Mouse (Mus musculus): Measurements from ENCODE around the gene Krt23. TPM values are rescaled to one million over a fixed set of nuclear protein-coding genes. Genes with fewer than 3 reads are reported as not detected.

The Krt23 gene
- polyA plus RNA-seq, 1 experiment from 2014 or later, result 0.57 TPM

- WGBS, result 73% methylated on average over 3 of the region's 3 CpGs
- Histone ChIP-seq H3K9ac (no peak overlapping the region), H3K4me1 (no peaks in the 10 kb centered on the region), H3K36me3 (no peaks in the 10 kb centered on the region), H3K27me3 (replicated peaks) (no peaks in the 10 kb centered on the region), H3K27ac (replicated peaks) (no peak overlapping the region), H3K9me3 (no peaks in the 10 kb centered on the region), H3K4me2 (no peak overlapping the region), H3K4me3 (no peak overlapping the region)
- no peak for ATAC-seq (ENCODE audit: extremely low read depth, insufficient number of reproducible peaks, low FRiP score, low TSS enrichment)
These were observed 18.0 kb downstream of the Krt23 start for GRCm38 (mm10) chr11:99474981-99475380.

GRCm38 (mm10) chr11:99473433-99473832, 19.5 kb downstream of the Krt23 start:
- H3K4me1 ChIP-seq, result no peaks in the 10 kb centered on the region
- H3K27me3 ChIP-seq (replicated peaks), result no peaks in the 10 kb centered on the region
- H3K4me3 ChIP-seq, result no peak overlapping the region
- 74% methylated on average over 6 of the region's 6 CpGs for WGBS
- no peaks in the 10 kb centered on the region for H3K36me3 ChIP-seq
- ATAC-seq (ENCODE audit: extremely low read depth, insufficient number of reproducible peaks, low FRiP score, low TSS enrichment), result no peak
- H3K27ac ChIP-seq (replicated peaks), result no peak overlapping the region
- no peaks in the 10 kb centered on the region for H3K9me3 ChIP-seq
- H3K9ac ChIP-seq, result no peak overlapping the region
- H3K4me2 ChIP-seq, result no peak overlapping the region

GRCm38 (mm10) chr11:99472405-99472804, 20.5 kb downstream of the Krt23 start:
- Histone ChIP-seq H3K27ac (replicated peaks) (no peak overlapping the region), H3K27me3 (replicated peaks) (no peaks in the 10 kb centered on the region), H3K9me3 (no peaks in the 10 kb centered on the region), H3K4me2 (no peak overlapping the region), H3K4me3 (no peak overlapping the region), H3K36me3 (no peaks in the 10 kb centered on the region), H3K4me1 (no peaks in the 10 kb centered on the region), H3K9ac (no peak overlapping the region)
- WGBS, result 37% methylated on average over 4 of the region's 4 CpGs
- ATAC-seq (ENCODE audit: extremely low read depth, insufficient number of reproducible peaks, low FRiP score, low TSS enrichment), result no peak

- Histone ChIP-seq H3K9me3 (no peaks in the 10 kb centered on the region), H3K4me2 (no peak overlapping the region), H3K9ac (no peak overlapping the region), H3K27ac (replicated peaks) (no peak overlapping the region), H3K4me3 (no peak overlapping the region), H3K4me1 (no peaks in the 10 kb centered on the region), H3K36me3 (no peaks in the 10 kb centered on the region), H3K27me3 (replicated peaks) (no peaks in the 10 kb centered on the region)
- WGBS, result 87% methylated on average over 6 of the region's 6 CpGs
- no peak for ATAC-seq (ENCODE audit: extremely low read depth, insufficient number of reproducible peaks, low FRiP score, low TSS enrichment)
These were observed 21.0 kb downstream of the Krt23 start for GRCm38 (mm10) chr11:99471946-99472345.

GRCm38 (mm10) chr11:99469228-99469627, 23.7 kb downstream of the Krt23 start:
- H3K9me3 ChIP-seq, result no peaks in the 10 kb centered on the region
- H3K27ac ChIP-seq (replicated peaks), result no peak overlapping the region
- H3K4me2 ChIP-seq, result no peak overlapping the region
- H3K4me3 ChIP-seq, result no peak overlapping the region
- no peaks in the 10 kb centered on the region for H3K36me3 ChIP-seq
- no peaks in the 10 kb centered on the region; the same call in 1 of the 2 replicates for H3K4me1 ChIP-seq
- no peak for ATAC-seq (ENCODE audit: extremely low read depth, insufficient number of reproducible peaks, low FRiP score, low TSS enrichment)
- H3K27me3 ChIP-seq (replicated peaks), result no peaks in the 10 kb centered on the region
- 56% methylated on average over 4 of the region's 4 CpGs for WGBS
- no peak overlapping the region for H3K9ac ChIP-seq

- Histone ChIP-seq H3K27ac (replicated peaks) (no peak overlapping the region), H3K4me3 (no peak overlapping the region)
- WGBS, result 74% methylated on average over 11 of the region's 11 CpGs
These were observed 24.4 kb downstream of the Krt23 start for GRCm38 (mm10) chr11:99468566-99468965.

GRCm38 (mm10) chr11:99466316-99466715, 26.6 kb downstream of the Krt23 start:
- peaks cover 17% of the 10 kb centered on the region; the same call in 1 of the 2 replicates for H3K27me3 ChIP-seq (replicated peaks)
- H3K27ac ChIP-seq (replicated peaks), result no peak overlapping the region
- no peak for ATAC-seq (ENCODE audit: extremely low read depth, insufficient number of reproducible peaks, low FRiP score, low TSS enrichment)
- H3K4me3 ChIP-seq, result no peak overlapping the region
- 21% methylated on average over 7 of the region's 7 CpGs for WGBS
- H3K4me2 ChIP-seq, result no peak overlapping the region
- H3K36me3 ChIP-seq, result no peaks in the 10 kb centered on the region
- H3K9ac ChIP-seq, result no peak overlapping the region
- H3K4me1 ChIP-seq, result no peaks in the 10 kb centered on the region; the same call in 1 of the 2 replicates
- H3K9me3 ChIP-seq, result no peaks in the 10 kb centered on the region

More at GRCm38 (mm10) chr11:99468566-99468965, 24.4 kb downstream of the Krt23 start:
- Histone ChIP-seq H3K9ac (no peak overlapping the region), H3K36me3 (no peaks in the 10 kb centered on the region), H3K27me3 (replicated peaks) (peaks cover 4% of the 10 kb centered on the region; the same call in 1 of the 2 replicates), H3K4me1 (no peaks in the 10 kb centered on the region; the same call in 1 of the 2 replicates), H3K4me2 (no peak overlapping the region), H3K9me3 (no peaks in the 10 kb centered on the region)
- ATAC-seq (ENCODE audit: extremely low read depth, insufficient number of reproducible peaks, low FRiP score, low TSS enrichment), result no peak

GRCm38 (mm10) chr11:99464836-99465235, 28.1 kb downstream of the Krt23 start:
- 6% methylated on average over 5 of the region's 5 CpGs for WGBS
- H3K27ac ChIP-seq (replicated peaks), result no peak overlapping the region
- H3K4me3 ChIP-seq, result no peak overlapping the region
- H3K36me3 ChIP-seq, result no peaks in the 10 kb centered on the region
- no peak overlapping the region for H3K9ac ChIP-seq
- no peak overlapping the region for H3K4me2 ChIP-seq
- H3K27me3 ChIP-seq (replicated peaks), result peaks cover 17% of the 10 kb centered on the region; the same call in 1 of the 2 replicates
- no peaks in the 10 kb centered on the region; the same call in 1 of the 2 replicates for H3K4me1 ChIP-seq
- ATAC-seq (ENCODE audit: extremely low read depth, insufficient number of reproducible peaks, low FRiP score, low TSS enrichment), result no peak
- H3K9me3 ChIP-seq, result no peaks in the 10 kb centered on the region

- Histone ChIP-seq H3K9ac (no peak overlapping the region), H3K4me1 (no peaks in the 10 kb centered on the region; the same call in 1 of the 2 replicates), H3K27me3 (replicated peaks) (peaks cover 23% of the 10 kb centered on the region), H3K36me3 (no peaks in the 10 kb centered on the region), H3K27ac (replicated peaks) (no peak overlapping the region), H3K4me3 (no peak overlapping the region), H3K9me3 (no peaks in the 10 kb centered on the region), H3K4me2 (no peak overlapping the region)
- WGBS, result 9% methylated on average over 8 of the region's 8 CpGs
- no peak for ATAC-seq (ENCODE audit: extremely low read depth, insufficient number of reproducible peaks, low FRiP score, low TSS enrichment)
These were observed 29.8 kb downstream of the Krt23 start for GRCm38 (mm10) chr11:99463155-99463554.

- Histone ChIP-seq H3K36me3 (no peaks in the 10 kb centered on the region), H3K9ac (no peak overlapping the region), H3K4me3 (no peak overlapping the region), H3K4me2 (no peak overlapping the region), H3K9me3 (no peaks in the 10 kb centered on the region), H3K27ac (replicated peaks) (no peak overlapping the region), H3K4me1 (no peaks in the 10 kb centered on the region; the same call in 1 of the 2 replicates), H3K27me3 (replicated peaks) (peaks cover 23% of the 10 kb centered on the region)
- WGBS, result 75% methylated on average over 7 of the region's 7 CpGs
- no peak for ATAC-seq (ENCODE audit: extremely low read depth, insufficient number of reproducible peaks, low FRiP score, low TSS enrichment)
These were observed 31.2 kb downstream of the Krt23 start for GRCm38 (mm10) chr11:99461736-99462135.

- no peak overlapping the region for H3K4me3 ChIP-seq
- no peaks in the 10 kb centered on the region for H3K36me3 ChIP-seq
- 52% methylated on average over 7 of the region's 7 CpGs for WGBS
- no peak overlapping the region for H3K4me2 ChIP-seq
- H3K9ac ChIP-seq, result no peak overlapping the region
- no peak overlapping the region for H3K27ac ChIP-seq (replicated peaks)
- no peaks in the 10 kb centered on the region for H3K4me1 ChIP-seq
- no peak for ATAC-seq (ENCODE audit: extremely low read depth, insufficient number of reproducible peaks, low FRiP score, low TSS enrichment)
- H3K27me3 ChIP-seq (replicated peaks), result peaks cover 21% of the 10 kb centered on the region
- no peaks in the 10 kb centered on the region for H3K9me3 ChIP-seq
These were observed 34.0 kb downstream of the Krt23 start for GRCm38 (mm10) chr11:99458887-99459286.

- Histone ChIP-seq H3K4me1 (no peaks in the 10 kb centered on the region), H3K27me3 (replicated peaks) (peaks cover 6% of the 10 kb centered on the region; the same call in 1 of the 2 replicates), H3K9me3 (no peaks in the 10 kb centered on the region), H3K9ac (no peak overlapping the region), H3K4me3 (no peak overlapping the region), H3K4me2 (no peak overlapping the region), H3K27ac (replicated peaks) (no peak overlapping the region), H3K36me3 (no peaks in the 10 kb centered on the region)
- ATAC-seq (ENCODE audit: extremely low read depth, insufficient number of reproducible peaks, low FRiP score, low TSS enrichment), result no peak
- WGBS, result 79% methylated on average over 10 of the region's 10 CpGs
These were observed 38.2 kb downstream of the Krt23 start for GRCm38 (mm10) chr11:99454759-99455158.

Measured in heart, embryonic 13.5 days (tissue).